Mouse (Mus musculus) CH12.LX (cell line): ENCODE data around the gene Lmbrd2. TPM values are rescaled to one million over a fixed set of nuclear protein-coding genes. Genes with fewer than 3 reads are reported as not detected.
A peak's percentile ranks its signal among the peaks of the same experiment; 100 is the strongest.
"Not testable (repeated sequence)": the region's sequence is repeated elsewhere in the genome, so short reads cannot be mapped to it uniquely, and the experiment has no call there.

ENCODE experiments used
- DNase-seq: peaks from one replicate; pipeline ENCODE4 v3.0.0-alpha.2; 2013; ENCODE audit errors: extremely low read depth
- H3K27ac ChIP-seq: 2 replicates; pipeline ENCODE4 v1.5.1; 2012; ENCODE audit warnings: low read depth, mild to moderate bottlenecking, control low read depth, moderate library complexity; ENCODE audit not compliant: insufficient read depth
- H3K27me3 ChIP-seq: replicated peaks from 2 replicates; pipeline ENCODE3; 2012; ENCODE audit warnings: inconsistent platforms
- H3K36me3 ChIP-seq, 2 experiments: replicated peaks in 1 of 2; 2 replicates each; pipeline versions ENCODE3 to v1.6.1; 2012; ENCODE audit warnings: inconsistent platforms in 1 of 2, low read length in 1 of 2, mild to moderate bottlenecking in 1 of 2, mixed read lengths in 1 of 2, moderate library complexity in 1 of 2; ENCODE audit not compliant: control insufficient read depth in 1 of 2, insufficient read depth in 1 of 2
- H3K4me1 ChIP-seq, 2 experiments: 2 replicates each; pipeline ENCODE4 v1.6.1; 2012; ENCODE audit warnings: inconsistent platforms in 1 of 2, moderate library complexity in 1 of 2; ENCODE audit not compliant: insufficient read depth in 2 of 2, control insufficient read depth in 1 of 2
- H3K4me2 ChIP-seq: 2 replicates; pipeline ENCODE4 v1.6.1; 2012; ENCODE audit warnings: low read depth, mild to moderate bottlenecking, control low read depth; ENCODE audit not compliant: poor library complexity, insufficient read depth, severe bottlenecking
- H3K4me3 ChIP-seq, 3 experiments: fragments of 150-350 bp in 1 of 3; sonication (generic) in 1 of 3; replicated peaks in 1 of 3; 2 replicates each; pipeline versions ENCODE3 to v1.5.1; 2011 to 2012; ENCODE audit warnings: low read depth in 2 of 3, low read length in 2 of 3, mild to moderate bottlenecking in 2 of 3, moderate library complexity in 2 of 3, control low read depth in 1 of 3, improper control_type of control experiment in 1 of 3, inconsistent platforms in 1 of 3, mixed read lengths in 1 of 3; ENCODE audit not compliant: poor library complexity in 1 of 3
- H3K79me2 ChIP-seq: replicated peaks from 2 replicates; pipeline ENCODE4 v1.6.1; 2012; ENCODE audit warnings: mild to moderate bottlenecking, moderate library complexity; ENCODE audit not compliant: control insufficient read depth, poor library complexity, insufficient read depth, severe bottlenecking; ENCODE audit errors: extremely low read depth
- H3K9ac ChIP-seq: 2 replicates; pipeline ENCODE4 v1.6.1; 2012; ENCODE audit warnings: low read depth, mild to moderate bottlenecking, control low read depth, moderate library complexity; ENCODE audit not compliant: insufficient read depth
- H3K9me3 ChIP-seq: replicated peaks from 2 replicates; pipeline ENCODE3; 2012; ENCODE audit warnings: low read length, inconsistent platforms, mixed read lengths
- CTCF ChIP-seq, 2 experiments: IDR thresholded peaks in 1 of 2; conservative IDR thresholded peaks in 1 of 2; 2 replicates each; pipeline ENCODE4 v1.5.1; 2011 to 2012; ENCODE audit warnings: low read depth in 2 of 2, low read length in 2 of 2, improper control_type of control experiment in 1 of 2, inconsistent platforms in 1 of 2, mild to moderate bottlenecking in 1 of 2, moderate library complexity in 1 of 2
- EP300 ChIP-seq: IDR thresholded peaks from 2 replicates; pipeline ENCODE4 v1.6.1; 2011; ENCODE audit warnings: low read length, improper control_type of control experiment
- ETS1 ChIP-seq: conservative IDR thresholded peaks from 2 replicates; pipeline ENCODE4 v1.6.1; 2012; ENCODE audit warnings: low read depth, mild to moderate bottlenecking, inconsistent platforms, low read length, improper control_type of control experiment, moderate library complexity
- HCFC1 ChIP-seq: IDR thresholded peaks from 2 replicates; pipeline ENCODE4 v1.6.1; 2012; ENCODE audit warnings: low read depth, mild to moderate bottlenecking, inconsistent platforms, low read length, improper control_type of control experiment
- IRF4 ChIP-seq: IDR thresholded peaks from 2 replicates; pipeline ENCODE4 v1.6.1; 2014; ENCODE audit warnings: low read depth, mild to moderate bottlenecking, inconsistent platforms, low read length, improper control_type of control experiment
- JUND ChIP-seq: conservative IDR thresholded peaks from 2 replicates; pipeline ENCODE4 v1.6.1; 2011; ENCODE audit warnings: low read depth, low read length, improper control_type of control experiment
- MAX ChIP-seq: IDR thresholded peaks from 2 replicates; pipeline ENCODE4 v1.6.1; 2011; ENCODE audit warnings: low read length, improper control_type of control experiment
- MXI1 ChIP-seq: IDR thresholded peaks from 2 replicates; pipeline ENCODE4 v1.6.1; 2011; ENCODE audit warnings: mild to moderate bottlenecking, low read depth, low read length, improper control_type of control experiment
- MYC ChIP-seq: IDR thresholded peaks from 2 replicates; pipeline ENCODE4 v1.6.1; 2011; ENCODE audit warnings: low read depth, mild to moderate bottlenecking, improper control_type of control experiment, low read length
- NELFE ChIP-seq: IDR thresholded peaks from 2 replicates; pipeline ENCODE4 v1.6.1; 2011; ENCODE audit warnings: low read depth, low read length, improper control_type of control experiment
- RAD21 ChIP-seq: IDR thresholded peaks from 2 replicates; pipeline ENCODE4 v1.6.1; 2011; ENCODE audit warnings: low read depth, mild to moderate bottlenecking, low read length, improper control_type of control experiment, moderate library complexity
- SMC3 ChIP-seq: IDR thresholded peaks from 2 replicates; pipeline ENCODE4 v1.6.1; 2011; ENCODE audit warnings: low read depth, low read length, improper control_type of control experiment
- TCF12 ChIP-seq: IDR thresholded peaks from 2 replicates; pipeline ENCODE4 v1.6.1; 2014; ENCODE audit warnings: low read depth, mild to moderate bottlenecking, inconsistent platforms, low read length, improper control_type of control experiment
- UBTF ChIP-seq: IDR thresholded peaks from 2 replicates; pipeline ENCODE4 v1.6.1; 2012; ENCODE audit warnings: low read depth, mild to moderate bottlenecking, inconsistent platforms, low read length, improper control_type of control experiment, moderate library complexity
- USF1 ChIP-seq: IDR thresholded peaks from 2 replicates; pipeline ENCODE4 v1.6.1; 2014; ENCODE audit warnings: low read depth, mild to moderate bottlenecking, inconsistent platforms, low read length, improper control_type of control experiment
- ZC3H11A ChIP-seq: IDR thresholded peaks from 2 replicates; pipeline ENCODE4 v1.6.1; 2012; ENCODE audit warnings: low read depth, mild to moderate bottlenecking, inconsistent platforms, low read length, improper control_type of control experiment
- dilution Hi-C: fragments of 300-500 bp; cut with MboI; formaldehyde crosslinking; loops from 2 replicates; pipeline ENCODE4 v1.14.3; 2020; ENCODE audit warnings: low sequenced_read_pairs; ENCODE audit not compliant: extremely low pct_unique_long_range_greater_than_20kb, extremely low pct_ligation_motif_present
- in situ Hi-C: fragments of 300-500 bp; cut with MboI; formaldehyde crosslinking; loops from 3 replicates; pipeline ENCODE4 v1.14.3; 2019; ENCODE audit warnings: low sequenced_read_pairs, low pct_ligation_motif_present, low pct_unique_long_range_greater_than_20kb, mixed read lengths
- polyA plus RNA-seq: library from polyadenylated mRNA; unstranded; fragments of >175 nt; gene quantifications from 2 replicates; pipeline ENCODE4 v1.2.1, GENCODE M21; 2012; ENCODE audit warnings: low read depth; ENCODE audit not compliant: insufficient read length
- total RNA-seq, 2 experiments: library from RNA; depleted of rRNA; stranded (reverse); fragments of 300-350 nt in 1 of 2; fragments of >200 nt in 1 of 2; gene quantifications; 2 replicates each; pipeline ENCODE4 v1.2.3; 2012 to 2014

The Lmbrd2 gene
- total and polyA plus RNA-seq, 3 experiments, result 7.9 to 9.7 (median 9.1) TPM

GRCm38 (mm10) chr15:9183995-9184394 is 43.6 kb downstream of the Lmbrd2 start:
- Histone ChIP-seq H3K36me3 (peaks cover 11 to 32% of the 10 kb centered on the region in 2 experiments), H3K9me3 (no peaks in the 10 kb centered on the region), H3K9ac (no peak overlapping the region), H3K4me1 (peaks cover 0 to 26% of the 10 kb centered on the region in 2 experiments; a peak in 2 of 4 replicates), H3K79me2 (no peaks in the 10 kb centered on the region), H3K27ac (no peak overlapping the region), H3K4me3 (no peak overlapping the region), H3K27me3 (no peaks in the 10 kb centered on the region), H3K4me2 (no peak overlapping the region)
- no peak for TF ChIP-seq NELFE
- no peak for TF ChIP-seq TCF12
- no peak for TF ChIP-seq ZC3H11A
- no peak for TF ChIP-seq RAD21
- no peak for TF ChIP-seq IRF4
- TF ChIP-seq EP300, result no peak
- dilution Hi-C loops (no loop called here), in situ Hi-C loops (loop anchor here (10.0 kb wide), 1 partner anchor 49 kb away; no protein-coding TSS in a partner anchor)
- DNase-seq, result no peak

- no peak overlapping the region for H3K4me2 ChIP-seq
- dilution Hi-C loops, result no loop called here
Measured at GRCm38 (mm10) chr15:9189796-9190195, 49.4 kb downstream of the Lmbrd2 start.

GRCm38 (mm10) chr15:9192685-9193084 is 52.3 kb downstream of the Lmbrd2 start:
- H3K4me3 ChIP-seq, H3K9ac ChIP-seq, H3K4me2 ChIP-seq, dilution Hi-C loops, H3K79me2 ChIP-seq, H3K9me3 ChIP-seq, H3K27ac ChIP-seq, in situ Hi-C loops, H3K27me3 ChIP-seq: not testable (repeated sequence)
- Histone ChIP-seq H3K4me1 (peaks cover 0 to 25% of the 10 kb centered on the region in 2 experiments; a peak in 2 of 4 replicates), H3K36me3 (peaks cover 11 to 25% of the 10 kb centered on the region in 2 experiments)
- DNase-seq, result peak; percentile 44
- TF ChIP-seq MAX (peak; percentile 48; the same call in 1 of the 2 replicates), RAD21 (peak; percentile 68), MYC (peak; percentile 61), CTCF (conservative IDR thresholded peaks at IDR 0.05 in 1 of 2, IDR thresholded peaks at IDR 0.05 in 1 of 2; ENCODE audit: low read depth in 2 of 2, low read length in 2 of 2) (peak in 1 of 2 experiments; percentile 66; a peak in 3 of 4 replicates), SMC3 (peak; percentile 49), USF1 (peak; percentile 16; the same call in 1 of the 2 replicates)

More at GRCm38 (mm10) chr15:9189796-9190195, 49.4 kb downstream of the Lmbrd2 start:
- Histone ChIP-seq H3K9me3 (no peaks in the 10 kb centered on the region), H3K9ac (no peak overlapping the region), H3K36me3 (peaks cover 16 to 20% of the 10 kb centered on the region in 2 experiments), H3K4me1 (peaks cover 0 to 38% of the 10 kb centered on the region in 2 experiments; a peak in 2 of 4 replicates), H3K27me3 (no peaks in the 10 kb centered on the region), H3K79me2 (no peaks in the 10 kb centered on the region), H3K4me3 (no peak overlapping the region), H3K27ac (no peak overlapping the region)
- DNase-seq, result peak; percentile 30
- in situ Hi-C loops, result loop anchor here (10.0 kb wide), 1 partner anchor 55 kb away; no protein-coding TSS in a partner anchor
- TF ChIP-seq NELFE, result no peak
- TF ChIP-seq RAD21, result no peak
- no peak for TF ChIP-seq HCFC1
- TF ChIP-seq MYC, result no peak
- no peak for TF ChIP-seq JUND
- 0 out of 2 replicates have a peak, but pooled peaks have one; percentile 18 for TF ChIP-seq TCF12
- TF ChIP-seq UBTF, result no peak
- TF ChIP-seq EP300, result peak; percentile 57
- TF ChIP-seq MXI1, result no peak
- peak; percentile 75 for TF ChIP-seq ETS1
